Mouse (Mus musculus): ENCODE measurements around the gene Aldh16a1. TPM values are rescaled to one million over a fixed set of nuclear protein-coding genes. Genes with fewer than 3 reads are reported as not detected.

Gene Aldh16a1
- polyA plus RNA-seq, 1 experiment from 2014 or later, result 88.6 TPM

- Histone ChIP-seq H3K9ac (replicated peaks; ENCODE audit: low read length) (no peak overlapping the region), H3K4me2 (replicated peaks; ENCODE audit: low read depth, low read length) (0 out of 2 replicates have a peak overlapping the region, but pooled peaks have one; percentile 6), H3K4me3 (ENCODE audit: low read length) (no peak overlapping the region), H3K27ac (ENCODE audit: low read length) (peak overlapping the region; percentile 88), H3K27me3 (ENCODE audit: insufficient read depth, low read length) (no peaks in the 10 kb centered on the region), H3K4me1 (ENCODE audit: insufficient read depth, low read length) (peaks cover 38% of the 10 kb centered on the region), H3K9me3 (ENCODE audit: low read length) (no peaks in the 10 kb centered on the region), H3K36me3 (ENCODE audit: insufficient read depth, low read length) (peaks cover 10% of the 10 kb centered on the region; the same call in 1 of the 2 replicates)
- ATAC-seq (ENCODE audit: low FRiP score, low TSS enrichment), result no peak
- 24% methylated on average over 11 of the region's 11 CpGs for WGBS
Measured at GRCm38 (mm10) chr7:45151303-45151702, 3.1 kb downstream of the Aldh16a1 start.

GRCm38 (mm10) chr7:45150321-45150720 is 4.1 kb downstream of the Aldh16a1 start:
- Histone ChIP-seq H3K9ac (replicated peaks; ENCODE audit: low read length) (no peak overlapping the region), H3K4me1 (ENCODE audit: insufficient read depth, low read length) (peaks cover 38% of the 10 kb centered on the region), H3K36me3 (ENCODE audit: insufficient read depth, low read length) (peaks cover 19% of the 10 kb centered on the region), H3K27me3 (ENCODE audit: insufficient read depth, low read length) (no peaks in the 10 kb centered on the region), H3K4me2 (replicated peaks; ENCODE audit: low read depth, low read length) (no peak overlapping the region), H3K27ac (ENCODE audit: low read length) (peak overlapping the region; percentile 88), H3K9me3 (ENCODE audit: low read length) (no peaks in the 10 kb centered on the region), H3K4me3 (ENCODE audit: low read length) (no peak overlapping the region)
- WGBS, result 24% methylated on average over 4 of the region's 4 CpGs
- no peak for ATAC-seq (ENCODE audit: low FRiP score, low TSS enrichment)

GRCm38 (mm10) chr7:45149545-45149944 is 4.8 kb downstream of the Aldh16a1 start:
- Histone ChIP-seq H3K4me2 (replicated peaks; ENCODE audit: low read depth, low read length) (no peak overlapping the region), H3K4me3 (ENCODE audit: low read length) (no peak overlapping the region), H3K36me3 (ENCODE audit: insufficient read depth, low read length) (peaks cover 25% of the 10 kb centered on the region), H3K9me3 (ENCODE audit: low read length) (no peaks in the 10 kb centered on the region), H3K27me3 (ENCODE audit: insufficient read depth, low read length) (no peaks in the 10 kb centered on the region), H3K27ac (ENCODE audit: low read length) (peak overlapping the region; percentile 52), H3K9ac (replicated peaks; ENCODE audit: low read length) (no peak overlapping the region), H3K4me1 (ENCODE audit: insufficient read depth, low read length) (peaks cover 38% of the 10 kb centered on the region)
- 65% methylated on average over 6 of the region's 6 CpGs for WGBS
- ATAC-seq (ENCODE audit: low FRiP score, low TSS enrichment), result no peak

GRCm38 (mm10) chr7:45148534-45149098 is 5.8 kb downstream of the Aldh16a1 start:
- WGBS, result 66% methylated on average over 4 of the region's 4 CpGs
- Histone ChIP-seq H3K36me3 (ENCODE audit: insufficient read depth, low read length) (peaks cover 34% of the 10 kb centered on the region), H3K4me3 (ENCODE audit: low read length) (no peak overlapping the region), H3K27ac (ENCODE audit: low read length) (peak overlapping the region; percentile 77), H3K4me2 (replicated peaks; ENCODE audit: low read depth, low read length) (no peak overlapping the region), H3K27me3 (ENCODE audit: insufficient read depth, low read length) (no peaks in the 10 kb centered on the region), H3K9ac (replicated peaks; ENCODE audit: low read length) (0 out of 2 replicates have a peak overlapping the region, but pooled peaks have one; percentile 7), H3K4me1 (ENCODE audit: insufficient read depth, low read length) (peaks cover 38% of the 10 kb centered on the region), H3K9me3 (ENCODE audit: low read length) (no peaks in the 10 kb centered on the region)
- no peak for ATAC-seq (ENCODE audit: low FRiP score, low TSS enrichment)

- H3K27me3 ChIP-seq (ENCODE audit: insufficient read depth, low read length), result no peaks in the 10 kb centered on the region
- H3K4me3 ChIP-seq (ENCODE audit: low read length), result no peak overlapping the region; the same call in 1 of the 2 replicates
- no peak overlapping the region for H3K9ac ChIP-seq (replicated peaks; ENCODE audit: low read length)
- peaks cover 38% of the 10 kb centered on the region for H3K36me3 ChIP-seq (ENCODE audit: insufficient read depth, low read length)
- no peaks in the 10 kb centered on the region for H3K9me3 ChIP-seq (ENCODE audit: low read length)
- peak overlapping the region; percentile 77 for H3K27ac ChIP-seq (ENCODE audit: low read length)
- peaks cover 32% of the 10 kb centered on the region for H3K4me1 ChIP-seq (ENCODE audit: insufficient read depth, low read length)
- WGBS, result 69% methylated on average over 11 of the region's 11 CpGs
- 0 out of 2 replicates have a peak overlapping the region, but pooled peaks have one; percentile 3 for H3K4me2 ChIP-seq (replicated peaks; ENCODE audit: low read depth, low read length)
- ATAC-seq (ENCODE audit: low FRiP score, low TSS enrichment), result peak; percentile 62
Measured at GRCm38 (mm10) chr7:45147899-45148298, 6.5 kb downstream of the Aldh16a1 start.

- no peak for ATAC-seq (ENCODE audit: low FRiP score, low TSS enrichment)
- peaks cover 43% of the 10 kb centered on the region for H3K36me3 ChIP-seq (ENCODE audit: insufficient read depth, low read length)
Measured at GRCm38 (mm10) chr7:45147267-45147666, 7.1 kb downstream of the Aldh16a1 start.

GRCm38 (mm10) chr7:45145460-45145859 is 8.9 kb downstream of the Aldh16a1 start:
- Histone ChIP-seq H3K9me3 (ENCODE audit: low read length) (no peaks in the 10 kb centered on the region), H3K27ac (ENCODE audit: low read length) (no peak overlapping the region), H3K4me3 (ENCODE audit: low read length) (no peak overlapping the region), H3K27me3 (ENCODE audit: insufficient read depth, low read length) (no peaks in the 10 kb centered on the region), H3K9ac (replicated peaks; ENCODE audit: low read length) (no peak overlapping the region), H3K36me3 (ENCODE audit: insufficient read depth, low read length) (peaks cover 50% of the 10 kb centered on the region), H3K4me1 (ENCODE audit: insufficient read depth, low read length) (peaks cover 15% of the 10 kb centered on the region), H3K4me2 (replicated peaks; ENCODE audit: low read depth, low read length) (no peak overlapping the region)
- 94% methylated on average over 8 of the region's 8 CpGs for WGBS
- ATAC-seq (ENCODE audit: low FRiP score, low TSS enrichment), result no peak

More at GRCm38 (mm10) chr7:45147267-45147666, 7.1 kb downstream of the Aldh16a1 start:
- H3K9ac ChIP-seq (replicated peaks; ENCODE audit: low read length), result peak overlapping the region; percentile 25
- 95% methylated on average over 11 of the region's 11 CpGs for WGBS
- 0 out of 2 replicates have a peak overlapping the region, but pooled peaks have one; percentile 3 for H3K4me2 ChIP-seq (replicated peaks; ENCODE audit: low read depth, low read length)
- H3K27me3 ChIP-seq (ENCODE audit: insufficient read depth, low read length), result no peaks in the 10 kb centered on the region
- peak overlapping the region; percentile 77 for H3K27ac ChIP-seq (ENCODE audit: low read length)
- no peaks in the 10 kb centered on the region for H3K9me3 ChIP-seq (ENCODE audit: low read length)
- H3K4me3 ChIP-seq (ENCODE audit: low read length), result no peak overlapping the region
- peaks cover 32% of the 10 kb centered on the region for H3K4me1 ChIP-seq (ENCODE audit: insufficient read depth, low read length)

GRCm38 (mm10) chr7:45144368-45145174 is 9.8 kb downstream of the Aldh16a1 start:
- Histone ChIP-seq H3K4me2 (replicated peaks; ENCODE audit: low read depth, low read length) (no peak overlapping the region), H3K9ac (replicated peaks; ENCODE audit: low read length) (no peak overlapping the region), H3K36me3 (ENCODE audit: insufficient read depth, low read length) (peaks cover 50% of the 10 kb centered on the region), H3K9me3 (ENCODE audit: low read length) (no peaks in the 10 kb centered on the region), H3K4me1 (ENCODE audit: insufficient read depth, low read length) (peaks cover 8% of the 10 kb centered on the region; the same call in 1 of the 2 replicates), H3K27ac (ENCODE audit: low read length) (no peak overlapping the region), H3K27me3 (ENCODE audit: insufficient read depth, low read length) (no peaks in the 10 kb centered on the region), H3K4me3 (ENCODE audit: low read length) (no peak overlapping the region)
- no peak for ATAC-seq (ENCODE audit: low FRiP score, low TSS enrichment)
- 88% methylated on average over 13 of the region's 13 CpGs for WGBS

GRCm38 (mm10) chr7:45141914-45142313 is 12.5 kb downstream of the Aldh16a1 start:
- Histone ChIP-seq H3K27me3 (ENCODE audit: insufficient read depth, low read length) (no peaks in the 10 kb centered on the region), H3K27ac (ENCODE audit: low read length) (no peak overlapping the region), H3K9ac (replicated peaks; ENCODE audit: low read length) (no peak overlapping the region), H3K9me3 (ENCODE audit: low read length) (no peaks in the 10 kb centered on the region), H3K4me3 (ENCODE audit: low read length) (no peak overlapping the region), H3K36me3 (ENCODE audit: insufficient read depth, low read length) (peaks cover 44% of the 10 kb centered on the region), H3K4me1 (ENCODE audit: insufficient read depth, low read length) (no peaks in the 10 kb centered on the region), H3K4me2 (replicated peaks; ENCODE audit: low read depth, low read length) (no peak overlapping the region)
- WGBS, result 89% methylated on average over 5 of the region's 5 CpGs
- no peak for ATAC-seq (ENCODE audit: low FRiP score, low TSS enrichment)

- Histone ChIP-seq H3K9me3 (ENCODE audit: low read length) (no peaks in the 10 kb centered on the region), H3K4me2 (replicated peaks; ENCODE audit: low read depth, low read length) (no peak overlapping the region), H3K27me3 (ENCODE audit: insufficient read depth, low read length) (no peaks in the 10 kb centered on the region), H3K27ac (ENCODE audit: low read length) (no peak overlapping the region), H3K4me1 (ENCODE audit: insufficient read depth, low read length) (no peaks in the 10 kb centered on the region), H3K9ac (replicated peaks; ENCODE audit: low read length) (no peak overlapping the region), H3K36me3 (ENCODE audit: insufficient read depth, low read length) (peaks cover 40% of the 10 kb centered on the region), H3K4me3 (ENCODE audit: low read length) (no peak overlapping the region)
- 92% methylated on average over 3 of the region's 3 CpGs for WGBS
- no peak for ATAC-seq (ENCODE audit: low FRiP score, low TSS enrichment)
Measured at GRCm38 (mm10) chr7:45141319-45141718, 13.1 kb downstream of the Aldh16a1 start.

Data from kidney, embryonic 16.5 days (tissue).